Mouse (Mus musculus) forebrain, embryonic 16.5 days (tissue): ENCODE data around the gene Fanci. TPM values are rescaled to one million over a fixed set of nuclear protein-coding genes. Genes with fewer than 3 reads are reported as not detected.

ENCODE experiments used
- ATAC-seq: fragments of 200-750 bp; cut with Nextera tagmentation; 2 replicates; pipeline ENCODE4 v1.8.0; 2017; ENCODE audit warnings: mild to moderate bottlenecking, moderate library complexity
- H3K27ac ChIP-seq: fragments of 300-500 bp; sonication (generic); 2 replicates; pipeline ENCODE4 v1.5.1; 2014; ENCODE audit warnings: low read length, control low read depth
- H3K27me3 ChIP-seq: fragments of 300-500 bp; sonication (generic); replicated peaks from 2 replicates; pipeline ENCODE4 v1.6.1; 2014; ENCODE audit warnings: low read length; ENCODE audit not compliant: control insufficient read depth, insufficient read depth
- H3K36me3 ChIP-seq: fragments of 300-500 bp; sonication (generic); 2 replicates; pipeline ENCODE4 v1.6.1; 2014; ENCODE audit not compliant: control insufficient read depth, insufficient read depth
- H3K4me1 ChIP-seq: fragments of 300-500 bp; sonication (generic); replicated peaks from 2 replicates; pipeline ENCODE4 v1.6.1; 2014; ENCODE audit warnings: low read length; ENCODE audit not compliant: control insufficient read depth, insufficient read depth
- H3K4me2 ChIP-seq: fragments of 300-500 bp; sonication (generic); 2 replicates; pipeline ENCODE4 v1.6.1; 2014; ENCODE audit warnings: mild to moderate bottlenecking, low read length, control low read depth
- H3K4me3 ChIP-seq: fragments of 300-500 bp; sonication (generic); replicated peaks from 2 replicates; pipeline ENCODE4 v1.5.1; 2014; ENCODE audit warnings: mild to moderate bottlenecking, low read length, control low read depth
- H3K9ac ChIP-seq: fragments of 300-500 bp; sonication (generic); replicated peaks from 2 replicates; pipeline ENCODE4 v1.6.1; 2014; ENCODE audit warnings: low read depth, low read length, control low read depth
- H3K9me3 ChIP-seq: fragments of 300-500 bp; sonication (generic); 2 replicates; pipeline ENCODE4 v1.6.1; 2016; ENCODE audit warnings: low read length; ENCODE audit not compliant: control insufficient read depth
- WGBS: fragments of 180-500 bp; shearing (Covaris S2); extraction: QIAGEN DNeasy Blood & Tissue Kit; methylation state at CpG from one replicate; pipeline ENCODE4 v1.1.7; 2014; 5-methylcytosine and 5-hydroxymethylcytosine counted together
- polyA plus RNA-seq: library from polyadenylated mRNA; unstranded; fragments of >200 nt; fragmentation: Nextera tagmentation; extraction: Ambion mirVana; gene quantifications from 2 replicates; pipeline ENCODE4 v1.2.1, GENCODE M21; 2015

Gene Fanci
- polyA plus RNA-seq, 1 experiment from 2014 or later = 6.9 TPM

- no peak for ATAC-seq
Measured at GRCm38 (mm10) chr7:79394666-79395065, 2.9 kb downstream of the Fanci start.

DNA sequence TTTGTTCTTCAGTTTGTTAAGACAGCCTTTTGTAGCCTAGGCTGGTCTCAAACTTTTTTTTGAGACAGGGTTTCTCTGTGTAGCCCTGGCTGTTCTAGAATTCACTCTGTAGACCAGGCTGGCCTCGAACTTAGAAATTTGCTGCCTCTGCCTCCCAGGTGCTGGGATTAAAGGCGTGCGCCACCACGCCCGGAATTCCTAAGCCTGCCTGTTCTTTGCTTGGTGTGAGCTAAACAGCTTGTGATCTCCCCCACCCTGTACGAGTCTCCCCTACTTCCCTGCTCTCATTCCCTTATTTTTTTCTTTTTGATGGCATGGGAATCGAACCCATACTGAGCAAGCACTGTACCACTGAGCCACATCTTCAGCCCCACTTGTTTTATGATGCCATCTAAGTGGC is 3.5 kb downstream of the Fanci start:
- H3K4me3 ChIP-seq = no peak overlapping the region
- H3K9me3 ChIP-seq = no peaks in the 10 kb centered on the region
- H3K27ac ChIP-seq = no peak overlapping the region
- H3K36me3 ChIP-seq = no peaks in the 10 kb centered on the region
- ATAC-seq = no peak
- H3K27me3 ChIP-seq = no peaks in the 10 kb centered on the region
- H3K9ac ChIP-seq = no peak overlapping the region
- H3K4me1 ChIP-seq = peaks cover 8% of the 10 kb centered on the region
- WGBS = 82% methylated on average over 7 of the region's 7 CpGs
- H3K4me2 ChIP-seq = no peak overlapping the region

More at GRCm38 (mm10) chr7:79394666-79395065, 2.9 kb downstream of the Fanci start:
- Histone ChIP-seq H3K9ac (no peak overlapping the region), H3K27me3 (no peaks in the 10 kb centered on the region), H3K9me3 (no peaks in the 10 kb centered on the region), H3K4me3 (no peak overlapping the region), H3K4me1 (peaks cover 8% of the 10 kb centered on the region), H3K27ac (no peak overlapping the region), H3K36me3 (no peaks in the 10 kb centered on the region), H3K4me2 (no peak overlapping the region)
- 63% methylated on average over 7 of the region's 7 CpGs for WGBS

DNA sequence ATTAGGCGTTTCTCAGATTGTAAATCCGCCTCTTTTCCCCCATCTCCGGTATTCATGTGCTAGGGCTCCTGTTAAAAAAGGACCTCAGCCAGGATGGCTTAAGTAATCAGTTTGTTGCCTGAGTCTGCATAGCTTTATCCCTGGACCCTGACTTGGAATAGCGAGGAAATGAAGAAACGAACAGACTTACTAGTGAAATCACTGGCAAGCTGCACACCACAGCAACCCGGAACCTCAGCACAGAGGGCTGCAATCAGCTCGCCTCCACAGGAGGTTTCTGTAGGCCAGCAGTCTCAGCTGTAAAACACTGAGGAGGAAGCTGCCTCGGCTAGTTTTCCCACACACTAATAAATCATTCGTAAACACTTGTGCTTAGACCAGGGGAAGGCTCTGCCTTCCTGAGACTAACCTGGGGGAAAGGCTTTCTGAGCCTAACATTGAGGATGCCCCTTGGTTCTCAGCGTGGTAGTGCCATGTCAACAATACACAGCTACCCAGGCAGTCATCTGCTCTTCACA is 5.8 kb downstream of the Fanci start:
- H3K9ac ChIP-seq = no peak overlapping the region
- H3K36me3 ChIP-seq = no peaks in the 10 kb centered on the region
- H3K9me3 ChIP-seq = no peaks in the 10 kb centered on the region
- H3K4me2 ChIP-seq = no peak overlapping the region
- no peak for ATAC-seq
- H3K4me1 ChIP-seq = peaks cover 4% of the 10 kb centered on the region
- H3K27ac ChIP-seq = no peak overlapping the region
- WGBS = 89% methylated on average over 10 of the region's 10 CpGs
- H3K27me3 ChIP-seq = no peaks in the 10 kb centered on the region
- H3K4me3 ChIP-seq = no peak overlapping the region

DNA sequence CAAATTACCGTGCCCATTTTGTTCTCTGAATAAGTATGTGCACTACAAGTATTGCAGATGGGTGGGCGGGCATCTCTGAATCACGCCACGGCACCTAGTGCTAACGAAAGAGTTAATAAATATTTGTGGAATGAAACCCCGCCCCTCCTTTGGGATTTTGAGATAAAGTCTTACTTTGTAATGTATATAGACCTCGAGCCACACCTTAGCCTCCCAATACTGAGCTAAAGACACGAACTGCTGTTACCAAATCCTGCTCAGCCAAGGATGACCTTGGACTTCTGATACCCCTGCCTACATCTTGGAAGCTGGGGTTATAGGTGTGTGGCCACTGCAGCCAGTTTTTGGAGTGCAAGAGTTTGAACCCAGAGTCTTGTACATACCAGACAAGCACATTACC is 6.7 kb downstream of the Fanci start:
- Histone ChIP-seq H3K4me2 (no peak overlapping the region), H3K27ac (no peak overlapping the region), H3K36me3 (no peaks in the 10 kb centered on the region), H3K4me3 (no peak overlapping the region), H3K9ac (no peak overlapping the region), H3K9me3 (no peaks in the 10 kb centered on the region), H3K27me3 (no peaks in the 10 kb centered on the region), H3K4me1 (no peaks in the 10 kb centered on the region)
- WGBS = 86% methylated on average over 8 of the region's 8 CpGs
- no peak for ATAC-seq

DNA sequence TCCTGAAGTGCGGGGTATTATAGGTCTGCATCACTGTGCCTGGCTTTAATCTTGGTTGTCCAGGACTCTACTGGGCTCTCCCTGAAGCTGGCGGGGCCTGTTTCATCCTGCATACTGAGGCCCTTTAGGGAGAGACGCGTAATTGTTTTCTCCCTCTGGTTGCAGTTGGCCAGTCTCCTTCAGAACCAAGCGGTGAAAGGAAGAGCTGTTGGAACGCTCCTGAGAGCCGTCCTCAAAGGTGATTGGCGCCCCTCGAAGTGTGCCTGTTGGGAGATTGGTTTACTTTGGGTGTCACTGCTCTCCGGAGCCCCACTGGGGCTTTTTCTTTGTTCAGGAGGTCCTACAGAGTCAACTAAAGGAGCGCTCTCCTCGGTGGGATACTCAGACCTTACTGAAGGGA is 7.2 kb downstream of the Fanci start:
- WGBS = 69% methylated on average over 12 of the region's 12 CpGs
- no peak overlapping the region for H3K4me3 ChIP-seq
- H3K27me3 ChIP-seq = no peaks in the 10 kb centered on the region
- no peaks in the 10 kb centered on the region for H3K4me1 ChIP-seq
- no peak overlapping the region for H3K4me2 ChIP-seq
- H3K9ac ChIP-seq = no peak overlapping the region
- ATAC-seq = no peak
- H3K9me3 ChIP-seq = no peaks in the 10 kb centered on the region
- no peaks in the 10 kb centered on the region for H3K36me3 ChIP-seq
- no peak overlapping the region for H3K27ac ChIP-seq

GRCm38 (mm10) chr7:79400296-79400695 is 8.6 kb downstream of the Fanci start:
- Histone ChIP-seq H3K9ac (no peak overlapping the region), H3K4me1 (no peaks in the 10 kb centered on the region), H3K27ac (no peak overlapping the region), H3K9me3 (no peaks in the 10 kb centered on the region), H3K27me3 (no peaks in the 10 kb centered on the region), H3K36me3 (no peaks in the 10 kb centered on the region), H3K4me2 (no peak overlapping the region), H3K4me3 (no peak overlapping the region)
- WGBS = 84% methylated on average over 3 of the region's 3 CpGs
- ATAC-seq = no peak

- Histone ChIP-seq H3K4me1 (no peaks in the 10 kb centered on the region), H3K4me3 (no peak overlapping the region), H3K36me3 (no peaks in the 10 kb centered on the region), H3K27me3 (no peaks in the 10 kb centered on the region), H3K9me3 (no peaks in the 10 kb centered on the region), H3K27ac (no peak overlapping the region), H3K4me2 (no peak overlapping the region), H3K9ac (no peak overlapping the region)
- WGBS = 84% methylated on average over 18 of the region's 18 CpGs
- no peak for ATAC-seq
Measured at GRCm38 (mm10) chr7:79414449-79415375, 23.0 kb downstream of the Fanci start.

GRCm38 (mm10) chr7:79419950-79420349 is 28.2 kb downstream of the Fanci start:
- H3K4me2 ChIP-seq = no peak overlapping the region
- no peaks in the 10 kb centered on the region for H3K36me3 ChIP-seq
- no peak for ATAC-seq
- no peak overlapping the region for H3K4me3 ChIP-seq
- H3K27ac ChIP-seq = no peak overlapping the region
- no peak overlapping the region for H3K9ac ChIP-seq
- no peaks in the 10 kb centered on the region for H3K27me3 ChIP-seq
- 94% methylated on average over 7 of the region's 7 CpGs for WGBS
- no peaks in the 10 kb centered on the region for H3K9me3 ChIP-seq
- H3K4me1 ChIP-seq = no peaks in the 10 kb centered on the region

GRCm38 (mm10) chr7:79422876-79423275 is 31.1 kb downstream of the Fanci start:
- H3K4me3 ChIP-seq = no peak overlapping the region
- ATAC-seq = no peak
- no peaks in the 10 kb centered on the region for H3K27me3 ChIP-seq
- H3K4me1 ChIP-seq = no peaks in the 10 kb centered on the region
- no peak overlapping the region for H3K4me2 ChIP-seq
- H3K9ac ChIP-seq = no peak overlapping the region
- no peaks in the 10 kb centered on the region for H3K9me3 ChIP-seq
- H3K27ac ChIP-seq = no peak overlapping the region
- WGBS = 93% methylated on average over 10 of the region's 10 CpGs
- H3K36me3 ChIP-seq = no peaks in the 10 kb centered on the region
